In genomic region chr9:32573638-32574037, GRCm38 (mm10) we compare ENCODE assay signal across 28 mouse cellular contexts.
"Had no signal": no experiment of that assay in that cellular context is flagged by ENCODE, and none has a peak within 500 bp of the region (broad histone marks: within the 10 kb centered on the region; RNA-seq: fewer than 3 reads in every experiment).

No protein-coding gene starts in this region.

- H3K36me3 ChIP-seq: embryonic facial prominence, embryonic 10.5 days; embryonic facial prominence, embryonic 12.5 days; embryonic facial prominence, embryonic 13.5 days; embryonic facial prominence, embryonic 15.5 days; forebrain, embryonic 10.5 days; forebrain, embryonic 12.5 days; forebrain, embryonic 15.5 days; heart, embryonic 10.5 days had no signal

- H3K4me3 ChIP-seq: embryonic facial prominence, embryonic 10.5 days; embryonic facial prominence, embryonic 12.5 days; embryonic facial prominence, embryonic 13.5 days; embryonic facial prominence, embryonic 15.5 days; erythroblast, embryonic 14.5 days; forebrain, embryonic 10.5 days; forebrain, embryonic 12.5 days; forebrain, embryonic 13.5 days; forebrain, embryonic 15.5 days; gastrocnemius, adult 2 months; heart, adult 2 months; heart, embryonic 10.5 days had no signal

- H3K4me2 ChIP-seq: embryonic facial prominence, embryonic 12.5 days; embryonic facial prominence, embryonic 13.5 days; embryonic facial prominence, embryonic 15.5 days; forebrain, embryonic 12.5 days; forebrain, embryonic 13.5 days; forebrain, embryonic 15.5 days; heart, embryonic 11.5 days had no signal

- DNase-seq: cerebellum, adult 8-10 months; cerebellum, adult 9-10 months; cerebellum, adult 9-11 months; cerebellum, postnatal 10 days; cerebellum, postnatal 14 days; cerebellum, postnatal 25 days; cerebellum, postnatal 36 days; embryo, embryonic 11 days; forebrain, postnatal 0 days; gastrocnemius, adult 2 months; gastrocnemius, postnatal 10 days; gastrocnemius, postnatal 14 days; gastrocnemius, postnatal 25 days; gastrocnemius, postnatal 36 days; heart, adult 18-20 months; heart, adult 2 months had no signal

- H3K9me3 ChIP-seq: embryonic facial prominence, embryonic 10.5 days; embryonic facial prominence, embryonic 12.5 days; embryonic facial prominence, embryonic 13.5 days; embryonic facial prominence, embryonic 15.5 days; forebrain, embryonic 10.5 days; forebrain, embryonic 12.5 days; forebrain, embryonic 13.5 days; forebrain, embryonic 15.5 days; heart, embryonic 10.5 days had no signal

- H3K27ac ChIP-seq: embryonic facial prominence, embryonic 10.5 days; embryonic facial prominence, embryonic 12.5 days; embryonic facial prominence, embryonic 13.5 days; embryonic facial prominence, embryonic 15.5 days; forebrain, embryonic 10.5 days; forebrain, embryonic 12.5 days; forebrain, embryonic 13.5 days; forebrain, embryonic 15.5 days; gastrocnemius, adult 2 months; heart, adult 2 months; heart, embryonic 10.5 days had no signal

- H3K4me1 ChIP-seq: forebrain, embryonic 10.5 days; forebrain, embryonic 12.5 days; forebrain, embryonic 13.5 days; forebrain, embryonic 15.5 days had no signal

- H3K9ac ChIP-seq: embryonic facial prominence, embryonic 12.5 days; embryonic facial prominence, embryonic 13.5 days; embryonic facial prominence, embryonic 15.5 days; forebrain, embryonic 12.5 days; forebrain, embryonic 13.5 days; forebrain, embryonic 15.5 days; forebrain, postnatal 0 days had no signal

- H3K27me3 ChIP-seq: embryonic facial prominence, embryonic 12.5 days; embryonic facial prominence, embryonic 13.5 days; embryonic facial prominence, embryonic 15.5 days; forebrain, embryonic 12.5 days; forebrain, embryonic 13.5 days; forebrain, embryonic 15.5 days had no signal

- ATAC-seq: forebrain, embryonic 13.5 days; forebrain, embryonic 15.5 days; forebrain, embryonic 16.5 days; forebrain, postnatal 0 days had no signal
